Mouse (Mus musculus): ENCODE data around the gene Gpr152. TPM values are rescaled to one million over a fixed set of nuclear protein-coding genes. Genes with fewer than 3 reads are reported as not detected.

The Gpr152 gene
- polyA plus RNA-seq, 1 experiment = not detected

- Histone ChIP-seq H3K79me2 (ENCODE audit: control insufficient read depth, insufficient read depth) (peaks cover 28% of the 10 kb centered on the region), H3ac (ENCODE audit: control insufficient read depth, insufficient read length, low read depth) (no peak overlapping the region), H3K27me3 (ENCODE audit: control insufficient read depth, insufficient read depth, insufficient read length) (no peaks in the 10 kb centered on the region), H3K36me3 (ENCODE audit: control insufficient read depth, insufficient read depth) (peaks cover 27% of the 10 kb centered on the region), H3K4me3 (ENCODE audit: insufficient read depth, poor library complexity, severe bottlenecking) (peak overlapping the region; percentile 74), H3K79me3 (ENCODE audit: low read depth) (peaks cover 15% of the 10 kb centered on the region)
- TF ChIP-seq USF1 (IDR thresholded peaks at IDR 0.05; ENCODE audit: low read depth) (no peak), CEBPB (IDR thresholded peaks at IDR 0.05; ENCODE audit: low read depth) (no peak), FOSL1 (IDR thresholded peaks at IDR 0.05; ENCODE audit: insufficient read depth, low read length, poor library complexity, severe bottlenecking) (no peak)
Observed at GRCm38 (mm10) chr19:4149764-4150461, 10.3 kb downstream of the Gpr152 start.

DNA sequence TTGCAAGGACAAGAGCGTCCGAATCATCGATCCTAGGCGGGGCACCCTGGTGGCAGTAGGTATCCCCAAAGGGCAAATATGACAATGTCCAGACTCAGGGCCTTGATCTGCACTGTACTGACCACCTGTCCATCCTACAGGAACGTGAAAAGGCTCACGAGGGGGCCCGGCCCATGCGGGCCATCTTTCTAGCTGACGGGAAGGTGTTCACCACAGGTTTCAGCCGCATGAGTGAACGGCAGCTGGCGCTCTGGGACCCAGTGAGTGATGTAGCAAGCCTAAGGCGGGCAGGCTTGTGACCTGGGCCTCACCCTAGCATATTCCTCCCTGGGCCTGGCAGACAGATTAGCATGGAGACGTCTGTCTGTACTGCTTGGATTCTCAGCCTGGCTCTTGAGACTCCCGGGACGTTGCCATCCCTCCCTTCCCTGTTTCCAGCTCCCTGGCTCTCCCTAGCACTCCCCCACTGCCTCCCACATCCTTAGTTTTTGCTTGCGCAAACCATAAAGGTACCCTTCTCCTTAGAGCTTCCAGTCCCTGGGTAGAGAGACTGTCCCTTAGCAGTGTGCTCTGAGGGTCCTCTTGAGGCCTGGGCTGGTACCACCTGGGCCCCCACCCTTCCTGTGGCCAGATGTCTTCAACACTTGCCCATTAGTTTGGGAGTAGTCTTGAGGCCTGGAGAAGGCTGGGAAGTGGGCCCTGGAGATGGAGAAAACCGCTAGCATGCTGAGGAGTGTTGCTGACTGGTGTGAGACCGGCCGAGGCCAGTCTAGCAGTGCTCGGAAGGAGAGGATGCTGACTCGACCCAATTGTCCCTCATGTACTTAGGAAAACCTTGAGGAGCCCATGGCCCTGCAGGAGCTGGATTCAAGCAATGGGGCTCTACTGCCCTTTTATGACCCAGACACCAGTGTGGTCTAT is 11.2 kb downstream of the Gpr152 start:
- H3ac ChIP-seq (ENCODE audit: control insufficient read depth, insufficient read length, low read depth) = no peak overlapping the region
- TF ChIP-seq CEBPB (IDR thresholded peaks at IDR 0.05; ENCODE audit: low read depth) = no peak
- no peak for TF ChIP-seq MAX (IDR thresholded peaks at IDR 0.05)
- no peak for TF ChIP-seq MYOD1 (IDR thresholded peaks at IDR 0.05; ENCODE audit: control insufficient read depth, insufficient read length, low read depth)
- no peak for TF ChIP-seq MYOG (IDR thresholded peaks at IDR 0.05; ENCODE audit: control insufficient read depth, extremely low read depth, insufficient read length)
- no peak for TF ChIP-seq CTCF (IDR thresholded peaks at IDR 0.05; ENCODE audit: control insufficient read depth, insufficient read depth, insufficient read length)
- no peak for TF ChIP-seq USF1 (IDR thresholded peaks at IDR 0.05; ENCODE audit: low read depth)
- TF ChIP-seq FOSL1 (IDR thresholded peaks at IDR 0.05; ENCODE audit: insufficient read depth, low read length, poor library complexity, severe bottlenecking) = no peak
- peaks cover 32% of the 10 kb centered on the region for H3K36me3 ChIP-seq (ENCODE audit: control insufficient read depth, insufficient read depth)
- H3K79me2 ChIP-seq (ENCODE audit: control insufficient read depth, insufficient read depth) = peaks cover 28% of the 10 kb centered on the region
- peaks cover 15% of the 10 kb centered on the region for H3K79me3 ChIP-seq (ENCODE audit: low read depth)
- no peak overlapping the region for H3K4me3 ChIP-seq (ENCODE audit: insufficient read depth, poor library complexity, severe bottlenecking)
- no peaks in the 10 kb centered on the region for H3K27me3 ChIP-seq (ENCODE audit: control insufficient read depth, insufficient read depth, insufficient read length)

- peaks cover 28% of the 10 kb centered on the region for H3K79me2 ChIP-seq (ENCODE audit: control insufficient read depth, insufficient read depth)
- H3K27me3 ChIP-seq (ENCODE audit: control insufficient read depth, insufficient read depth, insufficient read length) = no peaks in the 10 kb centered on the region
- H3K4me3 ChIP-seq (ENCODE audit: insufficient read depth, poor library complexity, severe bottlenecking) = no peak overlapping the region
- H3K36me3 ChIP-seq (ENCODE audit: control insufficient read depth, insufficient read depth) = peaks cover 32% of the 10 kb centered on the region
- no peak overlapping the region for H3ac ChIP-seq (ENCODE audit: control insufficient read depth, insufficient read length, low read depth)
- H3K79me3 ChIP-seq (ENCODE audit: low read depth) = peaks cover 15% of the 10 kb centered on the region
- TF ChIP-seq MYOG (IDR thresholded peaks at IDR 0.05; ENCODE audit: control insufficient read depth, extremely low read depth, insufficient read length) (no peak), CTCF (IDR thresholded peaks at IDR 0.05; ENCODE audit: control insufficient read depth, insufficient read depth, insufficient read length) (no peak), USF1 (IDR thresholded peaks at IDR 0.05; ENCODE audit: low read depth) (no peak), CEBPB (IDR thresholded peaks at IDR 0.05; ENCODE audit: low read depth) (no peak), MYOD1 (IDR thresholded peaks at IDR 0.05; ENCODE audit: control insufficient read depth, insufficient read length, low read depth) (no peak), MAX (IDR thresholded peaks at IDR 0.05) (no peak), FOSL1 (IDR thresholded peaks at IDR 0.05; ENCODE audit: insufficient read depth, low read length, poor library complexity, severe bottlenecking) (no peak)
Observed at GRCm38 (mm10) chr19:4151488-4151860, 11.9 kb downstream of the Gpr152 start.

GRCm38 (mm10) chr19:4151898-4152297 is 12.3 kb downstream of the Gpr152 start:
- H3K27me3 ChIP-seq (ENCODE audit: control insufficient read depth, insufficient read depth, insufficient read length) = no peaks in the 10 kb centered on the region
- no peak overlapping the region for H3K4me3 ChIP-seq (ENCODE audit: insufficient read depth, poor library complexity, severe bottlenecking)
- no peak overlapping the region for H3ac ChIP-seq (ENCODE audit: control insufficient read depth, insufficient read length, low read depth)
- H3K36me3 ChIP-seq (ENCODE audit: control insufficient read depth, insufficient read depth) = peaks cover 32% of the 10 kb centered on the region
- TF ChIP-seq FOSL1 (IDR thresholded peaks at IDR 0.05; ENCODE audit: insufficient read depth, low read length, poor library complexity, severe bottlenecking) = no peak
- no peak for TF ChIP-seq MYOD1 (IDR thresholded peaks at IDR 0.05; ENCODE audit: control insufficient read depth, insufficient read length, low read depth)
- TF ChIP-seq CEBPB (IDR thresholded peaks at IDR 0.05; ENCODE audit: low read depth) = no peak
- TF ChIP-seq MYOG (IDR thresholded peaks at IDR 0.05; ENCODE audit: control insufficient read depth, extremely low read depth, insufficient read length) = no peak
- no peak for TF ChIP-seq CTCF (IDR thresholded peaks at IDR 0.05; ENCODE audit: control insufficient read depth, insufficient read depth, insufficient read length)
- no peak for TF ChIP-seq USF1 (IDR thresholded peaks at IDR 0.05; ENCODE audit: low read depth)
- no peak for TF ChIP-seq MAX (IDR thresholded peaks at IDR 0.05)
- H3K79me3 ChIP-seq (ENCODE audit: low read depth) = peaks cover 15% of the 10 kb centered on the region
- H3K79me2 ChIP-seq (ENCODE audit: control insufficient read depth, insufficient read depth) = peaks cover 28% of the 10 kb centered on the region

DNA sequence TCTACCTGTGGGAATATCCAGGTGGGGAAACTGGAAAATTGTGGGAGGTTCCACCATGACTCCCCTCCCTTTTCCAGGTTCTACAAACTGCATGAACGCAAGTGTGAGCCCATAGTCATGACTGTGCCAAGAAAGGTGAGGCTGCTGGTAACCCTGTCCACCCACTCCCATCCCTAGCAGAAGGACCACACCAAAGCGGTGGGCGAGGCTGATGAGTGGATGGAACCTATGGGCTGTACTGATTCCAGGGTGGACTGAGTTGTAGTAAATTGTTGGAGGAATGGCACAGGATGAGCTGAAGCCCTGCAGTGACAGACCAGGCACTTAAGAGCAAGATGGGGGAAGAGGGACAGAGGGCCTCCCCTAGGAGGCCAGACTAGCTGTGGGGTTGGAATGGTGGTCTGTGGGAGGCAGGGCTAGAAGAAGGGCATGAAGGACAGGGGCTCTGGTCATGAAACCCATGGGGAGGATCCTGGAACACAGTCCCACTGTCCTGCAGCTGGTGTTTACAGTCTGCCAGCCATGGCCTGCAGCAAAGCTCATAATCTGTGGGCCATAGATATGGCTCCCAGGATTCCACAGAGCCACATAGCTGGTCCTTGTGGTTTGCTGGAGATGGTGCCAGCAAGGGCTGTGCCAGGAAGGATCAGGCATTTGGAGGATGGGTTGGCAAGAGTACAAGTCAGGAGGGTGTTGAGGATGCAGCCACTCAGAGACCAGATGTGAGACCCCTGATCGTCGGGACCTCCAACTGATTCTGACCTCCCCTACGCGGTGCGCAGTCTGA is 13.1 kb downstream of the Gpr152 start:
- H3K36me3 ChIP-seq (ENCODE audit: control insufficient read depth, insufficient read depth) = peaks cover 32% of the 10 kb centered on the region

More for the DNA sequence above, 13.1 kb downstream of the Gpr152 start:
- Histone ChIP-seq H3K27me3 (ENCODE audit: control insufficient read depth, insufficient read depth, insufficient read length) (no peaks in the 10 kb centered on the region), H3ac (ENCODE audit: control insufficient read depth, insufficient read length, low read depth) (no peak overlapping the region), H3K79me2 (ENCODE audit: control insufficient read depth, insufficient read depth) (peaks cover 28% of the 10 kb centered on the region), H3K79me3 (ENCODE audit: low read depth) (peaks cover 15% of the 10 kb centered on the region), H3K4me3 (ENCODE audit: insufficient read depth, poor library complexity, severe bottlenecking) (no peak overlapping the region)
- TF ChIP-seq MYOD1 (IDR thresholded peaks at IDR 0.05; ENCODE audit: control insufficient read depth, insufficient read length, low read depth) (no peak), USF1 (IDR thresholded peaks at IDR 0.05; ENCODE audit: low read depth) (no peak), MAX (IDR thresholded peaks at IDR 0.05) (no peak), CEBPB (IDR thresholded peaks at IDR 0.05; ENCODE audit: low read depth) (no peak), MYOG (IDR thresholded peaks at IDR 0.05; ENCODE audit: control insufficient read depth, extremely low read depth, insufficient read length) (no peak), FOSL1 (IDR thresholded peaks at IDR 0.05; ENCODE audit: insufficient read depth, low read length, poor library complexity, severe bottlenecking) (no peak), CTCF (IDR thresholded peaks at IDR 0.05; ENCODE audit: control insufficient read depth, insufficient read depth, insufficient read length) (no peak)

Data from C2C12 (cell line).